Comparison of ENCODE assay signal across 8 mouse cellular contexts in genomic region chr16:11323324-11324051, GRCm38 (mm10). TPM values are rescaled to one million over a fixed set of nuclear protein-coding genes. Genes with fewer than 3 reads are reported as not detected.
DNase-seq lines count a peak whose midpoint lies in the region; ATAC-seq and TF ChIP-seq lines count a peak whose summit lies in the region.

No protein-coding gene starts in this region.

- peaks cover 2% of the 10 kb centered on the region; the same call in 1 of the 2 replicates for H3K4me1 ChIP-seq in kidney, adult 2 months (ENCODE audit: control insufficient read depth, insufficient read depth, low read length)
- H3K4me1 ChIP-seq in liver, embryonic 16.5 days (ENCODE audit: control insufficient read depth, low read depth, low read length): peaks cover 9% of the 10 kb centered on the region

- no peak for DNase-seq in cerebellum, adult 9-11 months
- DNase-seq in B cell, adult 2 months: peak; percentile 17 to 24
- peak; percentile 42 for DNase-seq in c-Kit-negative CD71-positive TER-119-positive erythroid progenitor cells, embryonic 14.5 days (ENCODE audit: low read depth, low spot score)
- peak; percentile 11 for DNase-seq in gastrocnemius, postnatal 25 days
- DNase-seq in kidney, adult 2 months: peak; percentile 87
- DNase-seq in retina, embryonic 14.5 days (ENCODE audit: low spot score): peak; percentile 60

- peak; percentile 3; the same call in 1 of the 2 replicates for ATAC-seq in cerebellum, adult (ENCODE audit: insufficient number of reproducible peaks, low FRiP score, low TSS enrichment)
- ATAC-seq in liver, embryonic 16.5 days (ENCODE audit: low read depth): peak; percentile 35

- H3K4me3 ChIP-seq in kidney, adult 2 months (ENCODE audit: insufficient read depth, low read depth, low read length): peak overlapping the region; percentile 96
- H3K4me3 ChIP-seq in liver, embryonic 16.5 days (ENCODE audit: low read depth, low read length): peak overlapping the region; percentile 86

- no peak for TF ChIP-seq CTCF in kidney, adult 2 months (conservative IDR thresholded peaks at IDR 0.05; ENCODE audit: insufficient read depth, insufficient read length, low read depth, low read length)

- TF ChIP-seq POLR2A in kidney, adult 2 months (IDR thresholded peaks at IDR 0.05; ENCODE audit: low read depth, low read length): no peak

- H3K36me3 ChIP-seq in kidney, adult 2 months (ENCODE audit: control insufficient read depth, insufficient read depth, low read length): no peaks in the 10 kb centered on the region; the same call in 1 of the 2 replicates
- H3K36me3 ChIP-seq in liver, embryonic 16.5 days (ENCODE audit: control insufficient read depth, insufficient read depth): no peaks in the 10 kb centered on the region

- no peaks in the 10 kb centered on the region for H3K27me3 ChIP-seq in kidney, adult 2 months (replicated peaks; ENCODE audit: control insufficient read depth, insufficient read depth, low read length)
- H3K27me3 ChIP-seq in liver, embryonic 16.5 days (ENCODE audit: control insufficient read depth, insufficient read depth, low read depth, low read length): no peaks in the 10 kb centered on the region

- H3K9me3 ChIP-seq in liver, embryonic 16.5 days (replicated peaks; ENCODE audit: control insufficient read depth, low read length): no peaks in the 10 kb centered on the region

- H3K4me2 ChIP-seq in liver, embryonic 16.5 days (ENCODE audit: low read depth, low read length): peak overlapping the region; percentile 90

- H3K9ac ChIP-seq in liver, embryonic 16.5 days (ENCODE audit: low read depth, low read length): peak overlapping the region; percentile 82

- peak overlapping the region; percentile 77 for H3K27ac ChIP-seq in kidney, adult 2 months (ENCODE audit: insufficient read depth, low read depth, low read length)
- H3K27ac ChIP-seq in liver, embryonic 16.5 days (ENCODE audit: low read length): peak overlapping the region; percentile 83

- under 1% methylated on average over 17 of the region's 17 CpGs for WGBS in kidney, adult 2 months
- 8% methylated on average over 17 of the region's 17 CpGs for WGBS in liver, embryonic 16.5 days (ENCODE audit: insufficient replicate concordance)

RNA-seq across cellular contexts. Expression of gene Snx29, which starts 0.8 kb away (rescaled TPM):
- 10 to 100 TPM in 1 of 2 experiments, 1 to 10 TPM in 1; 9.2 to 11.9 TPM for total RNA-seq in gastrocnemius, postnatal 25 days (2021)
- 64.8 and 75.4 TPM in 2 replicates for polyA plus RNA-seq in kidney, adult 2 months (2012; rRNA removed)
- polyA plus RNA-seq in liver, embryonic 16.5 days (2015; fragmentation: Nextera tagmentation; extraction: Ambion mirVana): 4.6 and 5.1 TPM in 2 replicates

RNA-seq across cellular contexts. Expression of gene Tnfrsf17, which starts 9.9 kb away (rescaled TPM):
- total RNA-seq in gastrocnemius, postnatal 25 days (2021): not detected
- polyA plus RNA-seq in kidney, adult 2 months (2012; rRNA removed): 0.16 and 0.27 TPM in 2 replicates
- polyA plus RNA-seq in liver, embryonic 16.5 days (2015; fragmentation: Nextera tagmentation; extraction: Ambion mirVana): not detected in 2 replicates

Comparison
In these comparisons a context has a peak if more than half of its experiments do, and no peak if none do; other contexts are left out.
1. RNA of gene Snx29, which starts 0.8 kb away (polyA plus RNA-seq): 64.8 to 75.4 TPM in kidney, adult 2 months; 4.6 to 5.1 TPM in liver, embryonic 16.5 days; every median in the first group is over 10 times any median in the second.